Mouse (Mus musculus): ENCODE measurements around the gene Ramac.
A peak's percentile ranks its signal among the peaks of the same experiment; 100 is the strongest.

Gene Ramac

GRCm38 (mm10) chr7:81762180-81763109 lies at the start of gene Ramac:
Gene Ramac, plus strand, starts transcription at chr7:81762925.
- DNase-seq (ENCODE audit: low spot score in 2 of 2), result peak; percentile 69 to 89

DNA sequence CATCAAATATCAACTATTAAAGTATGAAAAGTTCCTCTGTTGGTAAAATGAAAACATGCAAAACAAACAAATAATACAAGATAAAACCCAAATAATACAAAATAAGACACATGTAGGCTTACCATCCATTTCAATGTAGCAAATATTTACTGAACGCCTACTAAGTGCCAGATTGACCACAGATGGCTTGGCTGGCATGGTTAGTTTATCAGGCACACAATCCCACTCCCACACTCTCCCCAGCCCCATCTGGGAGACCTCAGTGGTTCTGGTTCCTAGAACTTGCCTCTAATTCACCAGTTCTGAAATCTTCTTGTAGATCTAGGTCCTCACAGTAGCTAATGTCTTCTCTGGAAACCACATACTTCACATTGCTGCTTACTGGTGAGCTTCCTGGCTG lies 44.1 kb upstream of the Ramac start:
- DNase-seq (ENCODE audit: low spot score in 2 of 2), result no peak

GRCm38 (mm10) chr7:81719216-81719661 lies 43.5 kb upstream of the Ramac start:
- no peak for DNase-seq (ENCODE audit: low spot score in 2 of 2)

DNA sequence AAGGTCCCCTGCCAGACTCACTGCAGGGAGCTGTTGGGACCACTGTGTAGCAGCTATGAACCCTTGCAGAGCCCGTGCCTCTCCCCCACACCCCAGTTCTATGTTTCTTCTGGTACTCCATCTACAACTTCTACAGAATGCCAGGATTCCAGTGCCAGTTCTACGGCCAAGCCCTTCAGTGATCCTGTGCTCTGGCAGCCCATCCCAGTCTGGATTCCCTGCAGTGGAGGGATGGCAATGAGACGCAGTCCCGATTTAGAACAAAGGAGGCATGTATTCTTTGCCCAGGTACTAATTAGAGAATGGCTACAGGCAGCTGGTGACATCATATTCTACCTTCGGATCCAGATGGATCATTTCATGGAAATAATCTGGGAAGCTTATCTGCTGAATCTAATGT lies 41.5 kb upstream of the Ramac start:
- DNase-seq (ENCODE audit: low spot score in 2 of 2), result no peak

DNA sequence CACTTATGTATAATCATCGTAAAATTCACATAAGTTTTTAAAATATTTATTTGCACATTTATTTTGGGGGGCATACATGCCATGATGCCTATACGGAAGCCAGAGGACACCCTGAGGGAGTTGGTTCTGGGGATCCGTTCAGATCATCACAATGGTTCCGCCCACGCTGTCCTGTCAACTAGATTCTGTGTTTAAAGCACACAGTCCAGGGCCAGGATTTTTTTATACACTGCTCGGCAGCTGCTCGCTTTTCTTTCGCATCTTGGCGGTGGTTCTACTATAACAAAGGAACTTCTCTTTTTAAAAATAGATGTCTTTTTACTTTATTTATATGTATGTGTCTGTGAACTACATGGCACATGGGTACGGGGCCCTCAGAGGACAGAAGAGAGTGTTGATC lies 38.9 kb upstream of the Ramac start:
- DNase-seq (ENCODE audit: low spot score in 2 of 2), result no peak

- DNase-seq (ENCODE audit: low spot score in 2 of 2), result no peak
Measured at GRCm38 (mm10) chr7:81725986-81726727, 36.6 kb upstream of the Ramac start.

- no peak for DNase-seq (ENCODE audit: low spot score in 2 of 2)
Measured at GRCm38 (mm10) chr7:81726728-81727005, 36.1 kb upstream of the Ramac start.

GRCm38 (mm10) chr7:81727716-81728115 lies 35.0 kb upstream of the Ramac start:
- DNase-seq (ENCODE audit: low spot score in 2 of 2), result no peak

DNA sequence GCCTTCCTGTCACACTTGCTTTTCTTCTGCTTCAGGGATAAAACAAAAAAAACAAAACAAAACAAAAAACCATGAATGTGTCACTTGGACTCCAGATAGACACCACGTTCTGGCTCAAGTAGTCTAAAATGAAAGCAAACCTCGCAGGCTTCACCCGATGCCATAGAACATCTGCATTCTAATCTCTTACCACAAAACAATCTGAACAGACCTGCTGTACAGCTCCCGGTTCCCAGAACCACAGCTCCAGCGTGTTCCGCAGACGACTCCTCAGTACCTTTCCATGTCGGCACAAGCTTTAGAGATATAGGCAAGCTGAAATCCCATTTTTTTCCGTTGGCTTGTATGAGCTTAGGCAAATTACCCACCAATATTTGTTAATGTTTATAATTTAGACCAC lies 32.9 kb upstream of the Ramac start:
- DNase-seq (ENCODE audit: low spot score in 2 of 2), result no peak

GRCm38 (mm10) chr7:81731181-81731651 lies 31.5 kb upstream of the Ramac start:
- no peak for DNase-seq (ENCODE audit: low spot score in 2 of 2)

DNA sequence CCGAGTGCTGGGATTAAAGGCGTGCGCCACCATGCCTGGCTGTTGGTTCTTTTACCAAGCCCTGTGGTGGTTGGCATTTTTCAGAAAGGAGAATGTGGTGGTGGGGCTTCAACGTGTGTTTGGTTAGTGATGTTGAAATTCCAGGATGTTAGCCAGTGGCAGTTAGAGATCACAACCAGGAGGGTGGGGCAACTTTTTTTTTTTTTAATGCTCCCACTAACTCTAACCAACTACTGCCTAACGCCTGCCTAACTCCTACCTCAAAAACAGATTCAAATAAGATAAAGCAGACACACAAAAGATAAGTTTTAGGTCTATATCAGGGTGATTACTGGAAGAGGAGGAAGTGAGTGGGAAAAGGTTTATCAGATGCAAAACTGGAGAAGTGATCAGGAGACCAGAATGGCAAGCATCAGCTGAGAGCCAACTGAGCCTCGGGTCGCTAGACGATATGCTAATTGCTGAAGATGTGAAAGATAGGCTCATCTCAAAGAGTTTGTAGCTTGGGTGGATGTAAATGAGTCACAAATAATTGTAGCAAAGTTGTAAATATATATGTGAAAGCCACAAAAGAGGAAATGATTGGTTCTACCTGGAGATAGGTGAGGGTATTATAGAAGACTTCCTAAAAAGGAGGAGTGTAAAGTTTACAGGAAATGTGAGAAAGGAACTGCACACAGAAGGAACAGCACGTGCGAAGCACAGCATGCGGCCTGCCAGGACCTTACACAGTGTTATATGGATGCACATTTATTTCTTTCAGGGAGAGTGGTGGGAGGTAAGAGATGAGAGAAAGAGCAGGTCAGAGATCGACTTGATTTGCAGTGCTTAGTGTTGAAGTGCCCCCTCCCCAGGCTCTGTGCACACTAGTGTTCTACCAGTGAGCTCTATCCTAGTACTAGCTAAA lies 30.3 kb upstream of the Ramac start:
- no peak for DNase-seq (ENCODE audit: low spot score in 2 of 2)

DNA sequence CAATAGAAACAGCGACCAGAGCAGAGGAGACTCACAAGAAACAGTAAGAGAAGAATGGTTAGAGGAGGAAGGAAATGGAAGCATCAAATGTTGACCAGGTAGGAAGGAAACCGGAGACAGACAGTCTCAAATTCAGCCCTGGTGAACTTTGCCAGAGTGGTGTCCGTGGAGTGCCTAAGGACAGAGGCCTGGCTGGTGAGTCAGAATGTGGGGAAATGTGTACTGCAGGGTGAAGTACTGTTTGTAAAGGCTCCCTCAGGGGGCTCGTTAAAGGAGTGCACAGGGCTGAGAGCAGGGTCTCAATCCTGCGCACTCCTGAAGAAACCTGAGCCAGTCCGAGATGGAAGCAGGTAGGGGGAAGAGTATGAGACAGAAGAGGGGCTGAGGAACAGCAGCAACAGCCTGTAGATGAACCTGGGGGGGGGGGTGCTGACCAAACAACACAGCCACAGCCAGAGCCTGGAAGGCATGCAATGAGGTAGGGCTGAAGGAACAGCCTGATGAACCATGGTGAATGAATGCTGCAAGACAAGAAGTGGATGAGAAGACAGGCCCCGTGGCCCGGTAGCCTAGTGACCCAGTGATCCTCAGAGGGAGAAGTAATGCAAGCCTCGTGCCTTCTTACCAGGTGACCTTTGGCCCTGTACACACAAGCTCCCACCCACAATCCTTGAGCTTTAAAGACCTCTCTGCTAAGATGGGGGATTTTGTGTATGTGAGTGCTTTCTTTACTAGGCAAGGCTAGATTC lies 27.3 kb upstream of the Ramac start:
- no peak for DNase-seq (ENCODE audit: low spot score in 2 of 2)

DNA sequence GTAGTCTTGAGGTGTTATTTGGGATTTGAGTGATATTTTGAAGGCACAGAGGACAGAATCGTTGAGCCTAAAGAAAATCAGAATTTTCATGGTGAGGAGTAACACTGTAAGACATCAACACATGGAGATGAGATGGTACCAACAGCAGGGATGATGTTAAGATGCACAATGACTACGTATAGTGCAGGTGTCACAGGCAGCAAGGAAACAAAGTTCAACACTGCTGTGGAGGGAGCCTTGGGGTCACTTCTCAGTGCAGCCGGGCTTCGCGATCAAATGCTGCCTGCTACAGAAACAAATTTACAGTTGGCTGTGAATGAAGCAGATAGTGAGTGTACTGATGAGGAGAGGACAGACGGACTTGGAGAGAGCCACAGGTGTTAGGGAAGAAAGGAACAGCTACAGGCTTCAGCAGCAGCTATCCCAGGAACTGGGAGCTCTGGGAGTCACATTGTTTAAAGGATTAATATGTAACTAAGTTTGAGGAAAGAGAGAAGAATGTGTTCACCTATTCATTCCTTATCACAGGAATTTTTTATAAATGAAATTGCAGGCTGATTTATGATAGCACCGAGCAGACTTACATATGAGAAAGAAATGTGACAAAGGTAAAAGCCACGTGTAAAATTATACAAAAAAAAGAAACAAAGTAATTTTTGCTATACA lies 23.9 kb upstream of the Ramac start:
- DNase-seq (ENCODE audit: low spot score in 2 of 2), result no peak

DNA sequence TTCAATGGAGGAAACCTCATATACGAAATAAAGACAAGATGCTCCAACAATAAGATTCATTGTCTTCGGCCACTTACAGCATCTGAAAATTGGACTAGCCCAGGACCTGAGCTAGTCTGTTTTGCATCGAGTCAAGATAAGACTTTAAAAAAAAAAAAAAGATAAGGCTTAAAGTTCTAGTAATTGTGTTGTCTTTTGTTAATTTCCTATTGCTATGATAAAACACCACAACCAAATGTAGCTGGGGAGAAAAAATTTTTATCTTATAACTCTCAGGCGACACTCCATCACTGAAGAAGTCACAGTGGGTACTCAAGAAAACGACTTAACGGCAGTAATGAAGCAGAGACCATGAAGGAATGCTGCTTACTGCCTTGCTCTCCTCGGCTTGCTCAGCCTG lies 22.7 kb upstream of the Ramac start:
- DNase-seq (ENCODE audit: low spot score in 2 of 2), result no peak

GRCm38 (mm10) chr7:81744145-81744544 lies 18.6 kb upstream of the Ramac start:
- DNase-seq (ENCODE audit: low spot score in 2 of 2), result peak in 1 of 2 experiments; percentile 28

DNA sequence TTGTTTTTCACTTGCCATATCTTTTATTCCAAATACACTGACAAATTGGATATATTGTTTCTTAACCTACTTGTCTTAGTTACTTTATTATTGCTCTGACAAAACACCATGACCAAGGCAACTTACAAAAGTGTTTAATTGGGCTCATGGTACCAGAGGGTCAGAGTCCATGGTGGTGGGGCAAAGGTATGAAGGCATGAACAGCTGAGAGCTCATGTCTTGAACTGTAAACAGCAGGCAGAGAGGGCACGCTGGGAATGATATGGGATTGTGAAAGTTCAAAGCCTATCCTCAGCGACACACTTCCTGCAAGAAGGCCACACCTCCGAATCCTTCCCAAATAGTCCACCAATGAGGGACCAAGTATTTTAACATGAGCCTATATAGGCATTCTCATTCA lies 14.8 kb upstream of the Ramac start:
- no peak for DNase-seq (ENCODE audit: low spot score in 2 of 2)

DNA sequence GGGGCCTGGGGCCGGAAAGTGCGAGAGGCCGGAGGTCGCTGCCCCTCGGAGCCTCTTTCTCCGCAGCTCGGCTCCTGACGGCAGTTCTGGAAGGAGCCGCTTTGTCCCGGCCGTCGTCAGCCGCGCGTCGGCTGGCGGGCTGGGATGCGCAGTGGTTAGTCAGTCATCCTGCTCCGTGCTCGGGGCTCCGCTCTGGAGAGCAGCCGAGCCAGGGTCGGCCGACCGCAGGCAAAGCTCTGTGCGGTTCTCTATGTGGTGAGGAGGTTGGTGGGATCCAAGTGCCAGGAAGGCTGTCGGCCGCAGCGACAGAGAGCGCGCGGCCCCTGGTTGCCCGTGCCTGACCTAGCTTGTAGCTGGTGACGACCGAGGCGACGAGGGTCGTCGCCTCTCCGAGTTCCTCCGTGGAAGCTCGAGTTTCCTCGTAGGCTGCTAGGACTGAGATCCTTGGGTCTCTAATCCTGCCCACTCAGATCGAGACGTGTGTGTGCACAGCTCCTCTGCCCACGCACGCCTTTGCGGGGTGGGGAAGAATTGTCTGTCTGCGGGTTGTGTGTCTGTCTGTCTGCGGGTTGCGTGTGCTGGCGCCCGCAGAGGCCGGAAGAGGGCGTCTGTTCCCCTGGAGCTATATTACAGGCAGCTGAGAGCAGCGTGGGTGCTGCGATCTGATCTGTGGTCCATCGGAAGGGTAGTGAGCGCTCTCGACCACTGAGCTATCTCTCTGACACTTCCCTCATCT lies 553 bp downstream of the Ramac start:
- no peak for DNase-seq (ENCODE audit: low spot score in 2 of 2)

DNA sequence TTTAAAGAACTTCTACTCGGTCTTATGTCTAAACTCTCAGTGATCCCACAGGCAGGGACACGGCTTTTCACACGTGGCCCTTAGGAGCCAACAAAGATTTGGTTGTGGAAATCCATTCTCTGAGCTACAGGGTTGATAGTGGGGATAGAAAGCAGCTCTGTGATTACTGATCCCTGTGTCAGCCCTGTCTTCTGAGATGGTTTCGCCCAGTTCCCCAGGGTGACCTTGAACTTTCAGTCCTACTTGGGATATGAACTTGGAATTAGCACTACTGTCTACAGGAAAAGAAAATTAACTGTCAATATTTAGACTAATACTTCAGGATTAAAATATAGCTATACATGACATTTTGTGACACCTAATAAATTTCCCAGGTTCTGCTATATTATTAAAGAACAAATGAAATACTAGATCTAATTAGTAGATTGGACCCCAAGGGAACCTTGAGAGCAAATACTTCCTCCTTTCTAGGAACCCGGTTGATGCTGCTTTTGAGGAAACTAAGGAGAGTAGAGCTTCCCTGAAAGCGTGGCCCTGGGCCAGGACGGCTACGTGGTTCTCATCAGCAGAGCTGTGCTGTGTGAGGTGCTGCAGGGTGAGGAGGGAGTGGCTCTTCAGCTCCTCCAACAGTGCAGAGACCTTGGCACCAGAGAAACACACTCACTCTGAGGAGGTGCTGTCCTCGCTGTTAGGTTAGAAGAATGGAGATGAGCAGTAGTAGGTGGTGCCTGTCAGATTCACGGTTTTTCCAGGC lies 10.2 kb downstream of the Ramac start:
- DNase-seq (ENCODE audit: low spot score in 2 of 2), result no peak

DNA sequence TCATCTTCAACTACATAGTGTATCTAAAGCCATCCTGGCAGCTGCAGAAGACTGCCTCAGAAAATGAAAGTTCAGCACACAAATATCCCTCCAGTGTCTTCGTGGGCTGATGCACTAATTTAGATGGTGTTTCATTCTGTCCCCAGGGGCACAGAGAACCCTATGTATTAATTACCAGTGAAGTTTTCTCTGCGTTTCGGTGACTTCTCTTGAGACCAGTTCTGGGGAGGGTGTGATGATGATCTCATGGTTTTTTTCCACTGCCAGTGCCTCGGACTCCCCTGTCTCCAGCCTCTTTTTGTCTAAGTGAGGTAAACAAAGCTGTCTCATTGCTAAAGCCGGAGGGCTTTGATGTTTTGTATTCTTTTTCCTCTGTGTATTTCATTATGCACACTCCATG lies 12.6 kb downstream of the Ramac start:
- DNase-seq (ENCODE audit: low spot score in 2 of 2), result no peak
